Mouse (Mus musculus): Measurements from ENCODE around the gene Arid4b.

DNA sequence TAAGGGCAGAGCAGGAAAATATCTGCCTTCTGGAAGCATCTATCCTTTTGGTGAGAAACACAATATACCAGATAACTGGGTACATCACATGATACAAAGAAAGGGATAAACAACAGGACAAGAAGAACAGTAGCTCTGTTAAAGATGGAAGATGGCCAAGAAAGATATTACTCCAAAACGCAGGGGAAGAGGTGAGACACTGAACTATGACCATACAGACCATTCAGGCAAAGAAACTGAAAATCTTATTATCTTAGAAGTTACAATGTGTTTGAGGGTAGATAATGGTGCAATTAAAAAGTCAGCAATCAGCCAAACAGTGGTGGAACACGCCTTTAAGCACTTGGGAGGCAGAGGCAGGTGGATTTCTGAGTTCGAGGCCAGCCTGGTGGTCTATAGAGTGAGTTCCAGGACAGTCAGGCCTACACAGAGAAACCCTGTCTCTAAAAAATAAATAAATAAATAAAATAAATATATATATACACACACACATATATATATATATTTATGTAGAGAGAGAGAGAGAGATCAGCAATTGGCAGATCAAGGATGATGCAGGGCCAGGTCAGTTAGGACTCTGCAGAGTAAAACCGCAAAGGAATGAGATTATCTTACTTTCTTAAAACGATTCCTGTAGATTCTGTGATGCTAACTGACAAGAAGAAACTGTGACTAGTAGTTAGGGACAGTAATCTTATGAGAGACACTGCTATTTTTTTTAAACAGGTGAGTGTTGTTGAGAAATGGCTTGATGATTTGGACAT lies 29.5 kb upstream of the Arid4b start:
- TF ChIP-seq CTCF (IDR thresholded peaks at IDR 0.05; ENCODE audit: control insufficient read depth, insufficient read depth, insufficient read length) (no peak), MYOD1 (IDR thresholded peaks at IDR 0.05; ENCODE audit: control insufficient read depth, insufficient read length, low read depth) (no peak), CEBPB (IDR thresholded peaks at IDR 0.05; ENCODE audit: low read depth) (no peak), USF1 (IDR thresholded peaks at IDR 0.05; ENCODE audit: low read depth) (no peak), MYOG (IDR thresholded peaks at IDR 0.05; ENCODE audit: control insufficient read depth, extremely low read depth, insufficient read length) (no peak), MAX (IDR thresholded peaks at IDR 0.05) (no peak), FOSL1 (IDR thresholded peaks at IDR 0.05; ENCODE audit: insufficient read depth, low read length, poor library complexity, severe bottlenecking) (no peak)
